Mouse (Mus musculus) hindbrain, embryonic 13.5 days (tissue): ENCODE data around the gene Lrrc63. TPM values are rescaled to one million over a fixed set of nuclear protein-coding genes. Genes with fewer than 3 reads are reported as not detected.

ENCODE experiments used
- ATAC-seq: fragments of 200-750 bp; cut with Nextera tagmentation; 2 replicates; pipeline ENCODE4 v1.8.0; 2017; ENCODE audit warnings: moderate TSS enrichment; ENCODE audit not compliant: low FRiP score
- H3K27ac ChIP-seq: fragments of 300-500 bp; sonication (generic); 2 replicates; pipeline ENCODE4 v1.5.1; 2015; ENCODE audit warnings: inconsistent platforms, mild to moderate bottlenecking, moderate library complexity
- H3K27me3 ChIP-seq: fragments of 300-500 bp; sonication (generic); 2 replicates; pipeline ENCODE4 v1.6.1; 2015; ENCODE audit warnings: mild to moderate bottlenecking, inconsistent platforms
- H3K36me3 ChIP-seq: fragments of 300-500 bp; sonication (generic); 2 replicates; pipeline ENCODE4 v1.6.1; 2015; ENCODE audit warnings: mild to moderate bottlenecking, inconsistent platforms
- H3K4me1 ChIP-seq: fragments of 300-500 bp; sonication (generic); replicated peaks from 2 replicates; pipeline ENCODE4 v1.6.1; 2015; ENCODE audit warnings: inconsistent platforms
- H3K4me2 ChIP-seq: fragments of 300-500 bp; sonication (generic); 2 replicates; pipeline ENCODE4 v1.6.1; 2015; ENCODE audit warnings: inconsistent platforms, mild to moderate bottlenecking, moderate library complexity
- H3K4me3 ChIP-seq: fragments of 300-500 bp; sonication (generic); 2 replicates; pipeline ENCODE4 v1.5.1; 2015; ENCODE audit warnings: mild to moderate bottlenecking, inconsistent platforms
- H3K9ac ChIP-seq: fragments of 300-500 bp; sonication (generic); 2 replicates; pipeline ENCODE4 v1.6.1; 2015; ENCODE audit warnings: mild to moderate bottlenecking, inconsistent platforms
- H3K9me3 ChIP-seq: fragments of 300-500 bp; sonication (generic); 2 replicates; pipeline ENCODE4 v1.6.1; 2016; ENCODE audit warnings: inconsistent platforms
- WGBS: fragments of 180-500 bp; shearing (Covaris S2); methylation state at CpG from one replicate; pipeline ENCODE4 v1.1.7; 2015; 5-methylcytosine and 5-hydroxymethylcytosine counted together
- polyA plus RNA-seq: library from polyadenylated mRNA; unstranded; fragments of >200 nt; fragmentation: Nextera tagmentation; extraction: Ambion mirVana; gene quantifications from 2 replicates; pipeline ENCODE4 v1.2.1, GENCODE M21; 2015

The Lrrc63 gene
- polyA plus RNA-seq, 1 experiment from 2014 or later: 0.08 TPM

- no peak overlapping the region for H3K27ac ChIP-seq
- ATAC-seq: no peak
Measured at GRCm38 (mm10) chr14:75131324-75131935, 749 bp upstream of the Lrrc63 start.

GRCm38 (mm10) chr14:75121658-75122057 is 9.0 kb downstream of the Lrrc63 start:
- no peak overlapping the region for H3K4me2 ChIP-seq
- H3K36me3 ChIP-seq: no peaks in the 10 kb centered on the region
- H3K27ac ChIP-seq: no peak overlapping the region
- no peak for ATAC-seq
- H3K4me1 ChIP-seq: no peaks in the 10 kb centered on the region
- 90% methylated on average over 8 of the region's 8 CpGs for WGBS
- no peaks in the 10 kb centered on the region for H3K27me3 ChIP-seq
- no peak overlapping the region for H3K9ac ChIP-seq
- no peak overlapping the region for H3K4me3 ChIP-seq
- H3K9me3 ChIP-seq: no peaks in the 10 kb centered on the region

More at GRCm38 (mm10) chr14:75131324-75131935, 749 bp upstream of the Lrrc63 start:
- H3K4me1 ChIP-seq: peaks cover 11% of the 10 kb centered on the region; the same call in 1 of the 2 replicates
- H3K9ac ChIP-seq: no peak overlapping the region
- H3K4me2 ChIP-seq: peak overlapping the region; percentile 81
- no peaks in the 10 kb centered on the region for H3K36me3 ChIP-seq
- 4% methylated on average over 12 of the region's 12 CpGs for WGBS
- 0 out of 2 replicates have a peak, but pooled peaks cover 8% of the 10 kb centered on the region for H3K27me3 ChIP-seq
- no peaks in the 10 kb centered on the region for H3K9me3 ChIP-seq
- H3K4me3 ChIP-seq: peak overlapping the region; percentile 64

DNA sequence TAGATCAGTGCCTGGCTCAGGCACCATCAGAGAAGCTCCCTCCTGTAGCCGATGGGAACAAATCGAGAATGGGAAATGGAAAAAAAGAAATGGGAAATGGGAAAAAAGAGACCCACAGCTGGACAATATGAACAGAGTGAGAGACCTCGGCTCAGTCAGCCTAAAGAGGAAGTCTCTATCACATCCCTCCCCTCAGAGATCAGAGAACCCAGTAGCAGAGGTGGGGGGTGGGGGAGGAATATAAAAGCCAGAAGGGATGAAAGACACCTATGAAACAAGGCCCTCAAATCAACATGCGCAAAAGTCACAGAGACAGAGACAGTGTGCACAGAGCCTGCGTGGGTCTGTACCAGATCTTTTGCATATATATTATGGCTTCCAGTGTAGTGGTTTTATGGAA is 27.7 kb downstream of the Lrrc63 start:
- Histone ChIP-seq H3K4me1 (no peaks in the 10 kb centered on the region), H3K4me2 (no peak overlapping the region), H3K27me3 (no peaks in the 10 kb centered on the region), H3K36me3 (no peaks in the 10 kb centered on the region), H3K9me3 (no peaks in the 10 kb centered on the region), H3K27ac (no peak overlapping the region), H3K9ac (no peak overlapping the region), H3K4me3 (no peak overlapping the region)
- ATAC-seq: no peak
- 92% methylated on average over 5 of the region's 5 CpGs for WGBS

DNA sequence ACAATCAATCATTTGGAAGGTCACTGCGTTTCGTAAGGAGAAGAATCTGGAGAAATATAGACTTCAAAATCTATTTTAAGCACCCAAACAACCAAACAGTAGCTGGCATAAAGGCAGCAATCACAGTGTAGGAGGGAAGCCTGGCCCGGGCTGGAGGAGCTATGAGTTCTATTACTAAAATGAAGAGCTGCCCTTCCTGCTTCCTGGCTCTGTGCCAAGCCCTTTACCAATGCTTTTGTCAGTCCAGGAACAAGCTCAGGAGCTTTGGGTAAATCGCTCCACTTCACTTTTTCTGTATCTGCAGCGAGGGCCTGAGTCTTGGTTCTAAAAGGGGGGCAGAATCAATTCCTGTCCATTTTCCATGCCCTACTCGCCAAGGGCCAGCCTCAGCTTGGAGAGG is 52.7 kb downstream of the Lrrc63 start:
- no peak overlapping the region for H3K27ac ChIP-seq
- WGBS: 69% methylated on average over 6 of the region's 6 CpGs
- H3K4me3 ChIP-seq: no peak overlapping the region
- H3K36me3 ChIP-seq: no peaks in the 10 kb centered on the region
- no peaks in the 10 kb centered on the region for H3K27me3 ChIP-seq
- peaks cover 4% of the 10 kb centered on the region; the same call in 1 of the 2 replicates for H3K4me1 ChIP-seq
- H3K9me3 ChIP-seq: no peaks in the 10 kb centered on the region
- no peak overlapping the region for H3K9ac ChIP-seq
- no peak overlapping the region for H3K4me2 ChIP-seq
- no peak for ATAC-seq

GRCm38 (mm10) chr14:75075299-75076180 is 55.1 kb downstream of the Lrrc63 start:
- 71% methylated on average over 10 of the region's 10 CpGs for WGBS
- Histone ChIP-seq H3K27ac (no peak overlapping the region), H3K27me3 (no peaks in the 10 kb centered on the region), H3K36me3 (no peaks in the 10 kb centered on the region), H3K9me3 (no peaks in the 10 kb centered on the region), H3K4me1 (peaks cover 4% of the 10 kb centered on the region; the same call in 1 of the 2 replicates), H3K4me2 (no peak overlapping the region), H3K9ac (no peak overlapping the region), H3K4me3 (no peak overlapping the region)
- ATAC-seq: no peak

- H3K4me1 ChIP-seq: no peaks in the 10 kb centered on the region
- no peaks in the 10 kb centered on the region for H3K9me3 ChIP-seq
- no peaks in the 10 kb centered on the region for H3K36me3 ChIP-seq
- ATAC-seq: no peak
- no peak overlapping the region for H3K27ac ChIP-seq
- WGBS: 94% methylated on average over 15 of the region's 15 CpGs
- H3K4me2 ChIP-seq: no peak overlapping the region
- no peaks in the 10 kb centered on the region for H3K27me3 ChIP-seq
- no peak overlapping the region for H3K4me3 ChIP-seq
- no peak overlapping the region for H3K9ac ChIP-seq
Measured at GRCm38 (mm10) chr14:75071091-75071490, 59.6 kb downstream of the Lrrc63 start.

GRCm38 (mm10) chr14:75069356-75069979 is 61.2 kb downstream of the Lrrc63 start:
- Histone ChIP-seq H3K4me2 (no peak overlapping the region), H3K27me3 (no peaks in the 10 kb centered on the region), H3K9ac (no peak overlapping the region), H3K27ac (no peak overlapping the region), H3K36me3 (no peaks in the 10 kb centered on the region), H3K4me3 (no peak overlapping the region), H3K9me3 (no peaks in the 10 kb centered on the region), H3K4me1 (no peaks in the 10 kb centered on the region)
- 76% methylated on average over 7 of the region's 7 CpGs for WGBS
- no peak for ATAC-seq

GRCm38 (mm10) chr14:75068430-75069112 is 62.1 kb downstream of the Lrrc63 start:
- Histone ChIP-seq H3K36me3 (no peaks in the 10 kb centered on the region), H3K9me3 (no peaks in the 10 kb centered on the region), H3K9ac (no peak overlapping the region), H3K27me3 (no peaks in the 10 kb centered on the region), H3K27ac (no peak overlapping the region), H3K4me1 (no peaks in the 10 kb centered on the region), H3K4me3 (no peak overlapping the region), H3K4me2 (no peak overlapping the region)
- WGBS: 90% methylated on average over 19 of the region's 19 CpGs
- no peak for ATAC-seq

DNA sequence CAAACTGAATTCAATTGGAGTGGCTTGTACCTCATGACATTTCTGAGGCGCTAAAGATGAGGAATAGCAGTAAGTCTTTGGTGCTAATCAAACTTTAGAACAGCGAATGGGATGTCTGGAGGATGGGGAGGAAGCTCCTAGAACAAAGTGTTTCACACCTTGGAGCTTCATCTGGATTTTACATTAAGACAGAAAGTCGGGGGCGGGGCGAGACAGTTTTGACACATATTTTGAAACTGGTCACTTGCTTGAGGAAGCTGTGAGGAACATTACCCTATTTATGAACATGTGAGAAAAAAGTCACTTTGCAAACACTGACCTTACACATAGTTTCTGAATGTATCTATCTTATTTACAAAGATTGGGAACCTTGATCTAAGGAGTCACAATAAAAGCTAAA is 65.5 kb downstream of the Lrrc63 start:
- no peak overlapping the region for H3K4me2 ChIP-seq
- H3K9ac ChIP-seq: no peak overlapping the region
- no peak for ATAC-seq
- no peak overlapping the region for H3K27ac ChIP-seq
- H3K4me1 ChIP-seq: no peaks in the 10 kb centered on the region
- H3K27me3 ChIP-seq: no peaks in the 10 kb centered on the region
- no peaks in the 10 kb centered on the region for H3K9me3 ChIP-seq
- no peaks in the 10 kb centered on the region for H3K36me3 ChIP-seq
- WGBS: 97% methylated on average over 5 of the region's 5 CpGs
- no peak overlapping the region for H3K4me3 ChIP-seq

DNA sequence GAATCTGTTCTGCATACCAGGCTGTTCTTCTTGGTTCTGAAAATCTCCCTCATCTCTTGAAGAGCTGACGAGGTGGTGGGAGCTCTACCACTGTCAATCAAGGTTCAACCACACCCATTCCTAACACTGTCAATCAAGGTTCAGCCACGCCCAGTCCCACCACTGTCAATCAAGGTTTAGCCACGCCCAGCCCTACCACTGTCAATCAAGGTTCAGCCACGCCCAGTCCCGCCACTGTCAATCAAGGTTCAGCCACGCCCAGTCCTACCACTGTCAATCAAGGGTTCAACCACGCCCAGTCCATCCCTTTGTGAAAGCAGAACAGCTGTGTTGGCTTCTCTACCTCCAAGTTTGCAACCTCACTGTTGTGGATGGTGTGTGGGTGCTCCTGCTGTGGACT is 66.2 kb downstream of the Lrrc63 start:
- H3K27me3 ChIP-seq: no peaks in the 10 kb centered on the region
- no peaks in the 10 kb centered on the region for H3K4me1 ChIP-seq
- no peak overlapping the region for H3K4me2 ChIP-seq
- H3K4me3 ChIP-seq: no peak overlapping the region
- no peak overlapping the region for H3K9ac ChIP-seq
- ATAC-seq: no peak
- H3K36me3 ChIP-seq: no peaks in the 10 kb centered on the region
- no peak overlapping the region for H3K27ac ChIP-seq
- WGBS: 82% methylated on average over 7 of the region's 7 CpGs
- H3K9me3 ChIP-seq: no peaks in the 10 kb centered on the region

DNA sequence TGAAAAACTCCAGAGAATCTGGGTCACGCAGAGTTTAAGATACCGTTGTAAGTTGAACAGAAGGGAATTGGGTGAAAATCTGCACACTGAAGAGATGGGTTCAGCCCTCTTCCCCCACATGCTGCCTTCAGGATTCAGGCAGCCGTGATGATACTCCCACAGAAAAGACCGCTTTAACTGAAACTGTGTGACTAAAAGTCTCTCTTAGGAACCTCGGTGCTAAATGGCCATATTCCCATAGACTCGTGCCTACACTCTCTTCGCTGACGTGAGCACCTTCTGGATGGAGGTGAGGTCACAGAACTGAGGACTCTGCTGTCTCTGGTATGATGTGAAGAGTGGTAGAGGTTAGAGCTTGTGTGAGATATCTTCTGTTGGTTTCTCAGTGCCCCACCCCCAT is 66.7 kb downstream of the Lrrc63 start:
- Histone ChIP-seq H3K36me3 (no peaks in the 10 kb centered on the region), H3K9ac (no peak overlapping the region), H3K27me3 (no peaks in the 10 kb centered on the region), H3K4me3 (no peak overlapping the region), H3K4me1 (no peaks in the 10 kb centered on the region), H3K9me3 (no peaks in the 10 kb centered on the region), H3K27ac (no peak overlapping the region), H3K4me2 (no peak overlapping the region)
- no peak for ATAC-seq
- WGBS: 98% methylated on average over 8 of the region's 8 CpGs

GRCm38 (mm10) chr14:75060562-75060961 is 70.1 kb downstream of the Lrrc63 start:
- WGBS: 51% methylated on average over 8 of the region's 8 CpGs
- no peak overlapping the region for H3K4me2 ChIP-seq
- no peak for ATAC-seq
- no peak overlapping the region for H3K27ac ChIP-seq
- no peaks in the 10 kb centered on the region for H3K36me3 ChIP-seq
- H3K4me3 ChIP-seq: no peak overlapping the region
- no peaks in the 10 kb centered on the region for H3K9me3 ChIP-seq
- H3K4me1 ChIP-seq: no peaks in the 10 kb centered on the region
- H3K27me3 ChIP-seq: no peaks in the 10 kb centered on the region
- H3K9ac ChIP-seq: no peak overlapping the region
